Mouse (Mus musculus): ENCODE measurements around the gene Cdk9. TPM values are rescaled to one million over a fixed set of nuclear protein-coding genes. Genes with fewer than 3 reads are reported as not detected.
A peak's percentile ranks its signal among the peaks of the same experiment; 100 is the strongest.

The Cdk9 gene
- polyA plus RNA-seq, 1 experiment from 2014 or later, result 79.2 TPM

DNA sequence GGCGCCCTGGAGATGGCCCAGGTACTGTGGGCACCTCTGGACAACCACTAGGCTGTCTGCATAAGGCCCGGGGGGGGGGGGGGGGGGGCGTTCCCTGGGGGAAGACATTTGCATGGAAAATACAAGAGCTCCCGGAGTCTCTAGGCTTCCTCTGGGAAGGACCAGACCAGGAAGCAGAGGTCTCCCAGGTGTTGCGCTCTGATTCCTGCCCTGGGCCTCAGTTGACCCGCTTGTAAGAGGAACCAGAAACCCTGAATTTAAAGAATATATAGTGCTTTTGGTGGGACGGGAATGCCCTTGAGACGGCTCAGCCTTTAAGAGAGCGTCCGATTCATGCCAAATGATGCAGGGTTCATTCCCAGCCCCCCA, 38.8 kb upstream of the Cdk9 start:
- DNase-seq (ENCODE audit: low spot score), result no peak
- Histone ChIP-seq H3K4me1 (replicated peaks; ENCODE audit: control insufficient read depth, insufficient read depth, low read length) (0 out of 2 replicates have a peak, but pooled peaks cover 4% of the 10 kb centered on the region), H3K9me3 (ENCODE audit: control insufficient read depth, low read length) (no peaks in the 10 kb centered on the region), H3K27ac (ENCODE audit: low read depth, low read length) (peak overlapping the region; percentile 28; the same call in 1 of the 2 replicates), H3K4me2 (ENCODE audit: low read depth, low read length, severe bottlenecking) (peak overlapping the region; percentile 45), H3K27me3 (ENCODE audit: control insufficient read depth, insufficient read depth, low read length) (no peaks in the 10 kb centered on the region), H3K9ac (ENCODE audit: low read length) (peak overlapping the region; percentile 23; the same call in 1 of the 2 replicates), H3K4me3 (ENCODE audit: low read depth, low read length) (peak overlapping the region; percentile 23), H3K36me3 (ENCODE audit: control insufficient read depth, insufficient read depth, low read length) (no peaks in the 10 kb centered on the region; the same call in 1 of the 2 replicates)
- WGBS, result 20% methylated on average over 10 of the region's 10 CpGs
- ATAC-seq (replicated peaks; ENCODE audit: low FRiP score), result no peak

DNA sequence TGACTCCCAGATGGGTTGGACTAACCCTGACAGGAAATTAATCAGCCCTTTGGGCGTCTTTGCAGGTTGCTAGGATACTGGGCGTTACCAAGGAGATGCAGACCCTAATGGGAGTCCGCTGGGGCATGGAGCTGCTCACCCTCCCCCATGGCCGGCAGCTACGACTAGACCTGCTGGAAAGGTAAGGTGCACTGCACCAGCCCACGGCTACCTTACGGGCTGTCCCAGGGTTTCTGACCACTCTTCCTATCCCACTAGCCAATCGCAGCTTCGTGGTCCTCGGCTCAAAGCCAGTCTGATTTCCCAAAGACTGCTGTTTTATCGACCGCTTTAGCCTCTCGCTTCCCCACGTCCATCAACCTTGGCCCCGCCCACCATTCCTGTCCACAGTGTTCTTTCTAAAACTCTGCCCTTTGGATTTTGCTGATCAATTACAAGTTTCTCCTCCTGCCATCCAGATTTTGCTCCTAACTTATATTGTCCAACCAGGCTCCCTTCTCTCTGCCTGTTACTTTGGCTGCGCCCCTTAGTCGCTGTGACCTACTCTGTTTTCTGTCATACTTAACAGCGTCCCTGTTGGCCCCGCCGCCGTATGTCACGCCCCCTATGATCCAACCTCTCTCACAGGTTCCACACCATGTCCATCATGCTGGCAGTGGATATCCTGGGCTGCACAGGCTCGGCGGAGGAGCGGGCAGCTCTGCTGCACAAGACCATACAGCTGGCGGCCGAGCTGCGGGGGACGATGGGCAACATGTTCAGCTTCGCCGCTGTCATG, 38.2 kb upstream of the Cdk9 start:
- Histone ChIP-seq H3K36me3 (ENCODE audit: control insufficient read depth, insufficient read depth, low read length) (no peaks in the 10 kb centered on the region; the same call in 1 of the 2 replicates), H3K4me3 (ENCODE audit: low read depth, low read length) (peak overlapping the region; percentile 23), H3K9ac (ENCODE audit: low read length) (peak overlapping the region; percentile 23; the same call in 1 of the 2 replicates), H3K27ac (ENCODE audit: low read depth, low read length) (peak overlapping the region; percentile 28; the same call in 1 of the 2 replicates), H3K9me3 (ENCODE audit: control insufficient read depth, low read length) (no peaks in the 10 kb centered on the region), H3K27me3 (ENCODE audit: control insufficient read depth, insufficient read depth, low read length) (no peaks in the 10 kb centered on the region), H3K4me2 (ENCODE audit: low read depth, low read length, severe bottlenecking) (peak overlapping the region; percentile 45), H3K4me1 (replicated peaks; ENCODE audit: control insufficient read depth, insufficient read depth, low read length) (0 out of 2 replicates have a peak, but pooled peaks cover 4% of the 10 kb centered on the region)
- DNase-seq (ENCODE audit: low spot score) (peak; percentile 84), ATAC-seq (replicated peaks; ENCODE audit: low FRiP score) (peak; percentile 84)
- WGBS, result 5% methylated on average over 31 of the region's 31 CpGs

DNA sequence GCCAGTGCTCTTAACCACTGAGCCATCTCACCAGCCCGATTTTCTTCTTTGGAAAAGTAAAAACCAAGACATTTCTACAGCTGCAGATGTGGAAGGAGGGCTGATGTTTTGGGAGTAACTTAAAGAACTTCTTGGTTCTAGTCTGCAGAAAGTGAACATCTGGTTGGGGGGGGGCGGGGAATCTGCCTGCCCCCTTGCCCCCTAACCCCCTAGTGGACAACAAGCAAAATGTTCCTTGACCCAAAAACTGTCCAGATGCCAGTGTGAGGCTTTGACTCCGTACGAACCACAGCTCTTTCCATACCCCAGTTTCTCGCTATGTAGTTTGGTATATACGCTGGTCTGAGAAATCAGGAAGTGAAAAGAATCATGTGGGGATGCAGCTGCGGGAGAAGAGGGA, 37.3 kb upstream of the Cdk9 start:
- Histone ChIP-seq H3K9ac (ENCODE audit: low read length) (no peak overlapping the region), H3K4me3 (ENCODE audit: low read depth, low read length) (no peak overlapping the region), H3K36me3 (ENCODE audit: control insufficient read depth, insufficient read depth, low read length) (no peaks in the 10 kb centered on the region; the same call in 1 of the 2 replicates), H3K4me1 (replicated peaks; ENCODE audit: control insufficient read depth, insufficient read depth, low read length) (0 out of 2 replicates have a peak, but pooled peaks cover 4% of the 10 kb centered on the region), H3K4me2 (ENCODE audit: low read depth, low read length, severe bottlenecking) (peak overlapping the region; percentile 45; the same call in 1 of the 2 replicates), H3K27me3 (ENCODE audit: control insufficient read depth, insufficient read depth, low read length) (no peaks in the 10 kb centered on the region), H3K27ac (ENCODE audit: low read depth, low read length) (no peak overlapping the region), H3K9me3 (ENCODE audit: control insufficient read depth, low read length) (no peaks in the 10 kb centered on the region)
- DNase-seq (ENCODE audit: low spot score) (no peak), ATAC-seq (replicated peaks; ENCODE audit: low FRiP score) (no peak)
- 72% methylated on average over 7 of the region's 7 CpGs for WGBS

DNA sequence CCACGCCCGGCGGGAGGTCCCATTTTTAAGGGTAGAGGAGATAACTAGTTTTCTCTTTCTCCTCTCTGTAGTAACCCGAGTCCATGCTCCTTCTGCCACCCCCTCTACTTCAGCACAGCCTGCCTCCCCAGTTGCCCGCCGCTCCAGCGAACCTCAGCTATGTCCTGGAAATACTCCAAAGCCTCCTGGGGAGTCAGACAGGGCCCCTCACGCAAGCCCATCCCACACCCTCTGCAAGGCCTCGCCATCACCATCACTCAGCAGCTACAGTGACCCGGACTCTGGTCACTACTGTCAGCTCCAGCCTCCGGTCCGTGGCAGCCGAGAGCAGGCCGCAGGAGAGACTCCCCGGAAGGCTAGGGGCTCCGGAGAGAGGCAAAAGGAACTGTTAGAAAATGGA, 36.2 kb upstream of the Cdk9 start:
- DNase-seq (ENCODE audit: low spot score) (no peak), ATAC-seq (replicated peaks; ENCODE audit: low FRiP score) (no peak)
- Histone ChIP-seq H3K9me3 (ENCODE audit: control insufficient read depth, low read length) (no peaks in the 10 kb centered on the region), H3K4me1 (replicated peaks; ENCODE audit: control insufficient read depth, insufficient read depth, low read length) (0 out of 2 replicates have a peak, but pooled peaks cover 4% of the 10 kb centered on the region), H3K27ac (ENCODE audit: low read depth, low read length) (no peak overlapping the region), H3K4me3 (ENCODE audit: low read depth, low read length) (no peak overlapping the region), H3K4me2 (ENCODE audit: low read depth, low read length, severe bottlenecking) (no peak overlapping the region), H3K36me3 (ENCODE audit: control insufficient read depth, insufficient read depth, low read length) (no peaks in the 10 kb centered on the region; the same call in 1 of the 2 replicates), H3K9ac (ENCODE audit: low read length) (no peak overlapping the region), H3K27me3 (ENCODE audit: control insufficient read depth, insufficient read depth, low read length) (no peaks in the 10 kb centered on the region)
- 89% methylated on average over 16 of the region's 16 CpGs for WGBS

DNA sequence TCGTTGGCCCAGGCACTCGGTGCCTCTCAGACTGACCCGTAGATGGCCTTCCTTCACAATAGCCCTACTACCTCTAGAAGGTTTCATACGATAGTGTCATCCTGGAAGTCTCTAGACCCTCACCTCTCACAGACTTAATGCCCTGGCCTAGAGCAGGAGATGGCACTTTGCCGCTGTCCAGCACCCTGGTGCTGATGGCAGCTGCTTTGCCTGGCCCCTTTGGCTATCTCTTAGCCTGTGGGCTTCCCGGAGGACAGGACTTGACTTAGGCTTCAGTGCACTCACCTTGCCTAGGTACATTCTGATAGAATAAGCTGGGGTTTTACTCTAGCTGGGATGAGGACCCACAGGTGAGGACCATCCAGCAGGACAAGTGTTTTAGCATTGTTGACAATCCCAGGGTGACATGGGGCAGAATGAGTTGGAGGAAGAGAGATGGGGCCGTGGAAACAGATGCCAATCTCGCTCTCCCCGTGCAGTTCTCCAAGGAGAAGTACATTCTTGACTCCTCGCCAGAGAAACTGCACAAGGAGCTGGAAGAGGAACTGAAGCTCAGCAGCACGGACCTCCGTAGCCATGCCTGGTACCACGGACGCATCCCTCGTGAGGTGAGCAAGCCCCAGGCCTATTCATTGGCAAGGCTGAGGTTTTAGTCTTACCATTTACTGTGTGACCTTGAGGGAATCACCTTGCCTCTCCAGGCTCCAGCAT, 31.6 kb upstream of the Cdk9 start:
- no peak overlapping the region for H3K4me2 ChIP-seq (ENCODE audit: low read depth, low read length, severe bottlenecking)
- no peaks in the 10 kb centered on the region; the same call in 1 of the 2 replicates for H3K36me3 ChIP-seq (ENCODE audit: control insufficient read depth, insufficient read depth, low read length)
- H3K9ac ChIP-seq (ENCODE audit: low read length), result no peak overlapping the region
- no peaks in the 10 kb centered on the region for H3K9me3 ChIP-seq (ENCODE audit: control insufficient read depth, low read length)
- no peak for ATAC-seq (replicated peaks; ENCODE audit: low FRiP score)
- 78% methylated on average over 15 of the region's 15 CpGs for WGBS
- 0 out of 2 replicates have a peak, but pooled peaks cover 3% of the 10 kb centered on the region for H3K27me3 ChIP-seq (ENCODE audit: control insufficient read depth, insufficient read depth, low read length)
- no peak for DNase-seq (ENCODE audit: low spot score)
- H3K4me1 ChIP-seq (replicated peaks; ENCODE audit: control insufficient read depth, insufficient read depth, low read length), result peaks cover 4% of the 10 kb centered on the region; the same call in 1 of the 2 replicates
- no peak overlapping the region for H3K27ac ChIP-seq (ENCODE audit: low read depth, low read length)
- H3K4me3 ChIP-seq (ENCODE audit: low read depth, low read length), result no peak overlapping the region

DNA sequence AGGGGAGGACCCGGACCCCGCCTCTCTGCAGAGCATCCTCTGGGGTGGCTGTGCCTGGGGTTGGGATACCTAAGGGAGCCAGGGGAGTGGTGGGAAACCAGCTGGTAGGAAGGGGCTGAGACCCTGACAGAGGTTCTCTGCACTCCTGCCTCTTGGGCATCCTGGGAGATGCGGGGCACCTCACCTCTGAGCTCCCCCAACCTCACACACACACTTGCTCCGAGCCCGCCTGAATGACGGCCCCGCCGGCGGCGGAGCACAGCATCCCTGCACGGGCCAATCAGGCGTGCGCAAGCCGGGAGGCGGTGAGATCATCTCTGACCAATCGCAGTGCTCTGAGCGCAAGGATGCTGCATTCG, 29.3 kb upstream of the Cdk9 start:
- DNase-seq (ENCODE audit: low spot score), result peak; percentile 89
- 4% methylated on average over 18 of the region's 18 CpGs for WGBS
- peak; percentile 88 for ATAC-seq (replicated peaks; ENCODE audit: low FRiP score)

DNA sequence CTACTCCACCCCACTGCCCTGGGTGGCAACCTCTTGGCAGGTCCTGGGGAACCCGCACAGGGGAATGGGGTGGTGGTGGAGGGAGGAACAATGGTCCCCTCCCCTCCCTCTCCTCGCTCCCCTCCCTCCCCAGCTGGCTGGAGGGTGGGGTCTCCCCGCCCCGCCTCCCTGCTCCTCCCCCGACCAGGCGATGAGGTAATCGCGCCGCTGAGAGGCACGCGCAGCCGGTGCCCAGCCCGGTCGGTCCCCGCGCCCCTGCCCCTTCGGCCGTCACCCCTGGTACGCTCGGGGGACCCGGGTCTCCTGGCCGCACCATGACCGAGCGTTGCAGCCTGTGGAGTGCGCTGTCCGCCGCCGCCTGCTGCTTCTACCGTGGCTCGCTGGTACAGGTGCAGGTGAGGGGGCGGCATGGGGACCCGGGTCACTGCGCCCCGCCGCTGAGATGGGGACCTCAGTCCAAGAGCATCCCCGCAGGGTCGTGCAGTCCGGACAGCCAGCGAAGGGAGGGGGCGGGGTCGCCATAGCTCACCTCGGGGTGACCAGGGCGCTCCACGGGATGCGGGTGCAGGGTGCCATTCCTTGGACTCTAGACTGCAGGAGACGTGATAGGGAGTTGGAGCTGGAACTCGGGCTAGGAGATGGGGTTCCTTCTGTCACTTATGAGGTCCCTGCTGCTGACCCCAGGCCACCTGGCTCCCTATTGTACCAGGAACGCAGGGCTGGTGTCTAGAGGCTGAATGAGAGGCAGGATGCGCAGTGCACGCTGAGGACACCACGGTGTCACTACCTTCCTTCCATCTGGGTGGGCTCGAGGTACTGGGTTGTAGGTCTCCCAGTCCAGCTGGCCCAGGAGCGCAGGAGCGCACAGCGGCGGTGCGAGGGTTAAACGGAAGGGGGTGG, 28.6 kb upstream of the Cdk9 start:
- Histone ChIP-seq H3K9ac (ENCODE audit: low read length) (peak overlapping the region; percentile 76), H3K9me3 (ENCODE audit: control insufficient read depth, low read length) (no peaks in the 10 kb centered on the region), H3K27ac (ENCODE audit: low read depth, low read length) (peak overlapping the region; percentile 70), H3K4me1 (replicated peaks; ENCODE audit: control insufficient read depth, insufficient read depth, low read length) (peaks cover 4% of the 10 kb centered on the region; the same call in 1 of the 2 replicates), H3K36me3 (ENCODE audit: control insufficient read depth, insufficient read depth, low read length) (no peaks in the 10 kb centered on the region), H3K4me3 (ENCODE audit: low read depth, low read length) (peak overlapping the region; percentile 71), H3K4me2 (ENCODE audit: low read depth, low read length, severe bottlenecking) (peak overlapping the region; percentile 99), H3K27me3 (ENCODE audit: control insufficient read depth, insufficient read depth, low read length) (0 out of 2 replicates have a peak, but pooled peaks cover 3% of the 10 kb centered on the region)
- peak; percentile 70 for ATAC-seq (replicated peaks; ENCODE audit: low FRiP score)
- WGBS, result 2% methylated on average over 51 of the region's 58 CpGs
- peak; percentile 88 for DNase-seq (ENCODE audit: low spot score)

More for the DNA sequence above, 29.3 kb upstream of the Cdk9 start:
- Histone ChIP-seq H3K27ac (ENCODE audit: low read depth, low read length) (peak overlapping the region; percentile 70), H3K4me3 (ENCODE audit: low read depth, low read length) (peak overlapping the region; percentile 71), H3K36me3 (ENCODE audit: control insufficient read depth, insufficient read depth, low read length) (no peaks in the 10 kb centered on the region; the same call in 1 of the 2 replicates), H3K4me1 (replicated peaks; ENCODE audit: control insufficient read depth, insufficient read depth, low read length) (peaks cover 4% of the 10 kb centered on the region; the same call in 1 of the 2 replicates), H3K9ac (ENCODE audit: low read length) (peak overlapping the region; percentile 76), H3K27me3 (ENCODE audit: control insufficient read depth, insufficient read depth, low read length) (0 out of 2 replicates have a peak, but pooled peaks cover 3% of the 10 kb centered on the region), H3K9me3 (ENCODE audit: control insufficient read depth, low read length) (no peaks in the 10 kb centered on the region), H3K4me2 (ENCODE audit: low read depth, low read length, severe bottlenecking) (peak overlapping the region; percentile 99)

DNA sequence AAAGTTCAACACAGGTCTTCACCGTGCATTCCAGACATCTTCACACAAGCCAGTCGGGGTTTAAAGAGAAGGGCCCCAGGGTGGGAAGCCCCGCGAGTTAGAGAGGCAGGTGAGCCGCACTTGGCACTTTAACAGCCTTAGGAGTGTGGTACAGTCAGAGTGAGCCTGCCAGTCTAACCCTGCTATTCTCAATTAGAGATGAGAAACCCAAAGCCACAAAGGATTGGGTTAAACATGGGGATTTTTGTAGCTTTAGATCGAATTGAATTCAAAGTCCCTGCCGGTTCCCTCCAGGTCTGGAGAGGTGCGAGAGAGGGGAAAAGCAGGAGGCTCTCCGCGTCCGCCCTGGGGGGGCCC, 28.0 kb upstream of the Cdk9 start, which contains the start of gene 6330409D20Rik:
6330409D20Rik (minus strand) TSS at position 101 of the 357 bp plus-strand sequence.
- Histone ChIP-seq H3K4me2 (ENCODE audit: low read depth, low read length, severe bottlenecking) (peak within 1 kb of the TSS; percentile 99), H3K4me3 (ENCODE audit: low read depth, low read length) (peak within 1 kb of the TSS; percentile 71), H3K36me3 (ENCODE audit: control insufficient read depth, insufficient read depth, low read length) (no peaks in the 10 kb centered on the region), H3K9ac (ENCODE audit: low read length) (peak within 1 kb of the TSS; percentile 76), H3K27me3 (ENCODE audit: control insufficient read depth, insufficient read depth, low read length) (0 out of 2 replicates have a peak, but pooled peaks cover 3% of the 10 kb centered on the region), H3K27ac (ENCODE audit: low read depth, low read length) (peak within 1 kb of the TSS; percentile 70), H3K9me3 (ENCODE audit: control insufficient read depth, low read length) (no peaks in the 10 kb centered on the region), H3K4me1 (replicated peaks; ENCODE audit: control insufficient read depth, insufficient read depth, low read length) (peaks cover 4% of the 10 kb centered on the region; the same call in 1 of the 2 replicates)
- ATAC-seq (replicated peaks; ENCODE audit: low FRiP score) (no peak), DNase-seq (ENCODE audit: low spot score) (no peak)
- 5% methylated on average over 11 of the region's 11 CpGs for WGBS

Measured in forebrain, embryonic 11.5 days (tissue).